Mouse (Mus musculus): ENCODE results near the gene Gm17018.

DNA sequence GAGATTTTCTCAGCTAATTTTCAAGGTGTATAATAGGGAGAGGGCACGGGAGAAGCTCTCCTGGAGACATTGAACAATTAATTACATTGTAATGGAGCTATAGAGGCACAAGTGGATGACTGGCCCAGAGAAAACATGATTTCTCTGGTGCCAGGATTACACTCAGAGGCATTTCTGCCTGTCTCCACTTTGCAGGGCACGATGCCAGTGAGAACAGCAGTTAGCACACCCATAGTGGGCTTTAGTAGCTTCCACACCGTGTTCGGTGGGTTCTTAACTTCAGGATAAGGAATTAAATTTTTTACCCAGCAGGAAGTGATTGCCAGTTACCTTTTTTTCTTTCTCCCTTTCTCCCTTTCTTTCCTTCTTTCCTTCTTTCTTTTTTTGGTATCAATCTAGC, 49.0 kb upstream of the Gm17018 start:
- no peak for TF ChIP-seq POLR2A (IDR thresholded peaks at IDR 0.05; ENCODE audit: insufficient read depth, low read depth, low read length)
- TF ChIP-seq CTCF (IDR thresholded peaks at IDR 0.05; ENCODE audit: insufficient read depth, low read depth, low read length), result no peak
